Mouse (Mus musculus) liver, adult 2 months (tissue): ENCODE measurements around the gene Mrpl1. TPM values are rescaled to one million over a fixed set of nuclear protein-coding genes. Genes with fewer than 3 reads are reported as not detected.
A peak's percentile ranks its signal among the peaks of the same experiment; 100 is the strongest.

Experiments
- DNase-seq: peaks from one replicate; pipeline ENCODE4 v3.0.0-alpha.2; 2011; ENCODE audit warnings: low read depth, low spot score; ENCODE audit errors: extremely low read depth
- H3K27ac ChIP-seq: fragments of 200-500 bp; replicated peaks from 2 replicates; pipeline ENCODE4 v1.5.1; 2012; ENCODE audit warnings: low read depth, mild to moderate bottlenecking, control low read depth, inconsistent platforms, low read length; ENCODE audit not compliant: insufficient read depth
- H3K27me3 ChIP-seq: fragments of 200-500 bp; 2 replicates; pipeline ENCODE4 v1.6.1; 2012; ENCODE audit warnings: mild to moderate bottlenecking, moderate library complexity, low read length, inconsistent platforms; ENCODE audit not compliant: control insufficient read depth, insufficient read depth
- H3K36me3 ChIP-seq: fragments of 200-500 bp; 2 replicates; pipeline ENCODE4 v1.6.1; 2012; ENCODE audit warnings: low read length, inconsistent platforms; ENCODE audit not compliant: control insufficient read depth, insufficient read depth
- H3K4me1 ChIP-seq: fragments of 200-500 bp; 2 replicates; pipeline ENCODE4 v1.6.1; 2011; ENCODE audit warnings: low read length; ENCODE audit not compliant: control insufficient read depth, insufficient read depth
- H3K4me3 ChIP-seq: fragments of 200-500 bp; 2 replicates; pipeline ENCODE4 v1.5.1; 2011; ENCODE audit warnings: low read depth, mild to moderate bottlenecking, control low read depth, low read length, moderate library complexity; ENCODE audit not compliant: insufficient read depth
- H3K79me2 ChIP-seq: fragments of 200-500 bp; 2 replicates; pipeline ENCODE4 v1.6.1; 2012; ENCODE audit warnings: inconsistent platforms, mild to moderate bottlenecking, low read length, moderate library complexity; ENCODE audit not compliant: control insufficient read depth, insufficient read depth
- H3K9ac ChIP-seq: fragments of 200-500 bp; 2 replicates; pipeline ENCODE4 v1.6.1; 2012; ENCODE audit warnings: low read depth, mild to moderate bottlenecking, control low read depth, inconsistent platforms, low read length
- CTCF ChIP-seq: fragments of 200-500 bp; IDR thresholded peaks from 2 replicates; pipeline ENCODE4 v1.5.1; 2011; ENCODE audit warnings: low read depth, low read length, control low read depth
- POLR2A ChIP-seq: fragments of 200-500 bp; IDR thresholded peaks from 2 replicates; pipeline ENCODE4 v1.6.1; 2011; ENCODE audit warnings: low read length, control low read depth; ENCODE audit not compliant: insufficient read depth; ENCODE audit errors: extremely low read depth
- WGBS: fragments of 180-500 bp; shearing (Covaris S2); methylation state at CpG from one replicate; pipeline ENCODE4 v1.1.7; 2018; 5-methylcytosine and 5-hydroxymethylcytosine counted together
- polyA plus RNA-seq: library from polyadenylated mRNA; depleted of rRNA; stranded (reverse); fragments of >200 nt; gene quantifications from 2 replicates; pipeline ENCODE4 v1.2.3, GENCODE M21; 2012
- total RNA-seq: library from RNA; depleted of rRNA; stranded (reverse); fragments of >200 nt; gene quantifications from 2 replicates; pipeline ENCODE4 v1.2.3, GENCODE M21; 2014

The Mrpl1 gene
- total and polyA plus RNA-seq, 2 experiments: 5.1 to 20.6 TPM

DNA sequence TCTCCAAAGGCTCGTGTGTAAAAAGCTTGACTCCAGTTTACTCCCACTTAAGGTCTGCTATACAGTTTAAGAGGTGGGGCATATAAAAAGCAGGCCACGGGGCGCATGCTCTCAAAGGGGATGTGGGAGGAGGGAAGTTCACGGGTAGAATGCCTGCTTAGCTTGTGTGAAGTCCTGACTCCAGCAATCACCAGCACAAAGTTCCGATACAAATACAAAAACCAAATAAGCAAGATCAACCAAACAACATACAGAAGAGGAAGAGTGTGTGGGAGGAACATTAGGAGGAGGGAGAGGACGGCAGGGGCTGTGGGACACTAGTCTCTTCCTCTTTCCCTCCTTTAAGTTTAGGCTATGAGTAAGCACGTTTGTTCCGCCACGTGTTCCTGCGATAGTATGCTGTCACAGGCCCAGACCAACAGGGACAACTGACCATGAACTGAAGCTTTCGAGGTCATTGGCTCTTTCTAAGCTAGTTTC lies 32.4 kb upstream of the Mrpl1 start:
- 76% methylated on average over 11 of the region's 11 CpGs for WGBS

DNA sequence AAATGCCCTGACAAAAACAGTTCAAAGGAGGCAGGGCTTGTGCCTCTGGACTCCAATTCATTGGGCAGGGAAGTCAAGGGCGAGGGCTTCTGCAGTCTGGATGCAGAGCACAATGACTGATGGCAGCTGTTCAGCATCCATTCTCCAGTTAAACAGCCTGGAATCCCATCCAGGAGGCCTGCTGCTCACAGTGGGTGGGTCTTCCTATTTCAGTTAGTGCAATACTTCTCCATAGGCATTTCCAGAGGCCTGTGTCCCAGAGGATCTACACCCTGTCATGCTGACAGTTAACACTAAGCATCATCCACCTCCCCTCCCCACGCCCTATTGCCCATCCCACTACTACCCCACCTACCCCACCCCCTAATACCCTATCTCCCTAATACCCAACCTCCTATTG lies 26.1 kb upstream of the Mrpl1 start:
- Histone ChIP-seq H3K27ac (no peak overlapping the region), H3K36me3 (no peaks in the 10 kb centered on the region), H3K9ac (no peak overlapping the region), H3K4me1 (no peaks in the 10 kb centered on the region), H3K79me2 (no peaks in the 10 kb centered on the region), H3K4me3 (no peak overlapping the region), H3K27me3 (no peaks in the 10 kb centered on the region)
- TF ChIP-seq CTCF: no peak
- no peak for TF ChIP-seq POLR2A
- 88% methylated on average over 2 of the region's 2 CpGs for WGBS
- no peak for DNase-seq

More for the DNA sequence above, 32.4 kb upstream of the Mrpl1 start:
- Histone ChIP-seq H3K36me3 (no peaks in the 10 kb centered on the region), H3K4me3 (no peak overlapping the region), H3K9ac (no peak overlapping the region), H3K4me1 (no peaks in the 10 kb centered on the region), H3K79me2 (no peaks in the 10 kb centered on the region), H3K27me3 (no peaks in the 10 kb centered on the region), H3K27ac (no peak overlapping the region)
- peak; percentile 20 for DNase-seq
- TF ChIP-seq POLR2A: no peak
- no peak for TF ChIP-seq CTCF

DNA sequence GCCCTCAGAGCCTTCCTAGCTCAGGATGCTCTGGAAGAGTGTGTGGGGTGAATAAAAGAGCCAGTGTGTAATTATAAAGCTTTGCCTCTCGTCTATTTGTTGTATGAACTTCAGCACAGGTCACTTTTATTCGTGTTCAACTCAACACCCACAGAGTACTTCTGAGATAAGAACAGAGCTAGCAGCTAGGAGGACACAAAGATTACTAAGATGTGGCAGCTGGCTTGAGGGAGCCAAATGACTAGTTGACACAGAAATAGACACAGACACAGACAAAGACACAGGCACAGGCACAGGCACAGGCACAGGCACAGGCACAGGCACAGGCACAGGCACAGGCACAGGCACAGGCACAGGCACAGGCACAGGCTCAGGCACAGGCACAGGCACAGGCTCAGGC lies 25.3 kb upstream of the Mrpl1 start:
- DNase-seq: no peak
- no peaks in the 10 kb centered on the region for H3K4me1 ChIP-seq
- H3K27ac ChIP-seq: no peak overlapping the region
- H3K4me3 ChIP-seq: no peak overlapping the region
- no peak overlapping the region for H3K9ac ChIP-seq
- no peaks in the 10 kb centered on the region for H3K79me2 ChIP-seq
- 54% methylated on average over 2 of the region's 2 CpGs for WGBS
- H3K27me3 ChIP-seq: no peaks in the 10 kb centered on the region
- TF ChIP-seq POLR2A: no peak
- TF ChIP-seq CTCF: no peak
- no peaks in the 10 kb centered on the region for H3K36me3 ChIP-seq

DNA sequence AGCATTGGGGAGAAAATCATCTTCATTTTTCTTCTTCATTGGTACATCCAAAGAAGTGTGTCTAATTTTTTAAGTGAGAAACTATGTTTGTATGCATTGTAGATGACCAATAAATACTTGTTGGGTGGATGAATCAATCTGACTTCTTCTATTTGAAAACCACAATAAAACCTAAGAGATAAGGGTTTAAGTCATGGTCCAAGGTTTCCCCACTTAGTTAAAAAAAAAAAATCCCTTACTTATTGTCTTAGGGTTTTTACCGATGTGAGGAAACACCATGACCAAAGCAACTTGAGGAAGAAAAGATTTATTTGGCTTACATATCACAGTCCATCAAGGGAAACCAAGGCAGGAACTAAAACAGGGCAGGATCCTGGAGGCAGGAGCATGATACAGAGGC lies 19.5 kb upstream of the Mrpl1 start:
- no peak for DNase-seq
- WGBS: 88% methylated on average over 1 of the region's 1 CpGs
- H3K27ac ChIP-seq: no peak overlapping the region

DNA sequence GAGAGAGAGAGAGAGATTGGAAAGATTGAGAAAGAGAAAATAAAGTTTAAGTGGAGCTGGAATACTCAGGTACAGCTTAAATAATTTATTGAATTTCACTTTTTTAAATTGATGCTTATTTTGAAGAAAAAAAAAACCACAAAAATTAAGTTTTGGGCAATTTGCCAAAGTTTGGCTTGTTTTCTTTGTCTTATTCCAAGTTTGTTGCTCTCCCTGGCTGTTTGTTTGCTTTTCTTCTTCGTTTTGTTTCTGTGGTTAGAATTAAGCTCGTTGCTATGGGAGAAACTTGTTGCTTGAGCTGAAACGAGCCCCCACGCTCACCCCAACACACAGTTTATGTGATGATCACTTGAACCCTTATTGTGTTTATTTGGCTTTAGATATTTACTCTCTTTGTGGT lies 18.0 kb upstream of the Mrpl1 start:
- Histone ChIP-seq H3K79me2 (no peaks in the 10 kb centered on the region), H3K27ac (no peak overlapping the region), H3K36me3 (no peaks in the 10 kb centered on the region), H3K4me1 (no peaks in the 10 kb centered on the region), H3K9ac (no peak overlapping the region), H3K4me3 (no peak overlapping the region), H3K27me3 (no peaks in the 10 kb centered on the region)
- no peak for TF ChIP-seq POLR2A
- TF ChIP-seq CTCF: no peak
- DNase-seq: no peak
- WGBS: 47% methylated on average over 4 of the region's 4 CpGs

More for the DNA sequence above, 19.5 kb upstream of the Mrpl1 start:
- Histone ChIP-seq H3K36me3 (no peaks in the 10 kb centered on the region), H3K9ac (no peak overlapping the region), H3K79me2 (no peaks in the 10 kb centered on the region), H3K27me3 (no peaks in the 10 kb centered on the region), H3K4me1 (no peaks in the 10 kb centered on the region), H3K4me3 (no peak overlapping the region)
- no peak for TF ChIP-seq CTCF
- TF ChIP-seq POLR2A: no peak

DNA sequence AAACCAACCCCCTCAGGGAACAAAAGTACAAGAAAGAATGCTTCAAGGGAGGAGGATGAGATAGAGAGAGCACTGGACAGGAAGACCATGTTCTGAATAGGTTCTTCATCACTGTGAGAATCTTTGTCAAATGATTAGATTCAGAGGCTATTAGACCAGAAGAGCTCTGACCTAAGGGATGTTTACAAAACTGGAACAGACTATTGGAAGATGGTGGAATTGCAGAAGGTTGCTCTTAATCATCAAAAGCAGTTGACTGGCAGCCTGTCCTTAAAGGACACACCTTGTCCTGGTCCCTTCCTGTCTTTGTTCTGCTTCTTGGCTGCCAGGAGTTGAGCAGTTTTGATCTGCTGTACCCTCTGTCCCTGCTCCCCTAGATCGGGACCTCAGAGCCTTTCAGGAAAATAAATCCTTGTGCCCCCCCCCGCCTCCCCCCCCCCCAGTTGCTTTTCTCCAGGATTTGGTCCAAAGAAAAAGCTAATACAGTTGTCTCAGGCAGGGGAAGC lies 12.7 kb upstream of the Mrpl1 start:
- H3K79me2 ChIP-seq: no peaks in the 10 kb centered on the region
- no peak overlapping the region for H3K9ac ChIP-seq
- 67% methylated on average over 2 of the region's 2 CpGs for WGBS
- no peaks in the 10 kb centered on the region for H3K27me3 ChIP-seq
- H3K27ac ChIP-seq: no peak overlapping the region
- no peaks in the 10 kb centered on the region for H3K36me3 ChIP-seq
- no peak overlapping the region for H3K4me3 ChIP-seq
- H3K4me1 ChIP-seq: no peaks in the 10 kb centered on the region
- no peak for DNase-seq
- TF ChIP-seq CTCF (no peak), POLR2A (no peak)
